Mouse (Mus musculus) midbrain, postnatal 0 days (tissue): Measurements from ENCODE around the gene Plau. TPM values are rescaled to one million over a fixed set of nuclear protein-coding genes. Genes with fewer than 3 reads are reported as not detected.
A peak's percentile ranks its signal among the peaks of the same experiment; 100 is the strongest.

Experiments used
- ATAC-seq: fragments of 200-750 bp; cut with Nextera tagmentation; 2 replicates; pipeline ENCODE4 v1.8.0; 2017; ENCODE audit warnings: moderate number of reproducible peaks, mild to moderate bottlenecking, moderate TSS enrichment, moderate library complexity; ENCODE audit not compliant: low FRiP score
- DNase-seq: peaks from one replicate; pipeline ENCODE4 v3.0.0-alpha.2; 2015; ENCODE audit warnings: low spot score
- H3K27ac ChIP-seq: fragments of 300-500 bp; sonication (generic); 2 replicates; pipeline ENCODE4 v1.5.1; 2014; ENCODE audit warnings: low read depth, mild to moderate bottlenecking, low read length, mixed read lengths
- H3K27me3 ChIP-seq: fragments of 300-500 bp; sonication (generic); 2 replicates; pipeline ENCODE4 v1.6.1; 2014; ENCODE audit warnings: low read length, control low read depth, mixed read lengths; ENCODE audit not compliant: insufficient read depth
- H3K36me3 ChIP-seq: fragments of 300-500 bp; sonication (generic); 2 replicates; pipeline ENCODE4 v1.6.1; 2014; ENCODE audit warnings: low read length, control low read depth, mixed read lengths; ENCODE audit not compliant: insufficient read depth
- H3K4me1 ChIP-seq: fragments of 300-500 bp; sonication (generic); 2 replicates; pipeline ENCODE4 v1.6.1; 2014; ENCODE audit warnings: mild to moderate bottlenecking, control low read depth, antibody characterized with exemption, low read length, mixed read lengths; ENCODE audit not compliant: insufficient read depth
- H3K4me2 ChIP-seq: fragments of 300-500 bp; sonication (generic); 2 replicates; pipeline ENCODE4 v1.6.1; 2014; ENCODE audit warnings: low read depth, mild to moderate bottlenecking, low read length, mixed read lengths; ENCODE audit not compliant: poor library complexity, severe bottlenecking
- H3K4me3 ChIP-seq: fragments of 300-500 bp; sonication (generic); 2 replicates; pipeline ENCODE4 v1.5.1; 2014; ENCODE audit warnings: low read depth, mild to moderate bottlenecking, low read length, moderate library complexity
- H3K9ac ChIP-seq: fragments of 300-500 bp; sonication (generic); replicated peaks from 2 replicates; pipeline ENCODE4 v1.6.1; 2014; ENCODE audit warnings: mild to moderate bottlenecking, low read length, moderate library complexity, mixed read lengths; ENCODE audit not compliant: poor library complexity, severe bottlenecking
- H3K9me3 ChIP-seq: fragments of 300-500 bp; sonication (generic); 2 replicates; pipeline ENCODE4 v1.6.1; 2016; ENCODE audit warnings: low read length, control low read depth
- CTCF ChIP-seq: IDR thresholded peaks from 2 replicates; pipeline ENCODE4 v1.5.1; 2016; ENCODE audit warnings: antibody characterized with exemption, mild to moderate bottlenecking
- WGBS: fragments of 180-500 bp; shearing (Covaris S2); extraction: QIAGEN DNeasy Blood & Tissue Kit; methylation state at CpG from one replicate; pipeline ENCODE4 v1.1.7; 2014; 5-methylcytosine and 5-hydroxymethylcytosine counted together
- polyA plus RNA-seq: library from polyadenylated mRNA; unstranded; fragments of >200 nt; fragmentation: Nextera tagmentation; extraction: Ambion mirVana; gene quantifications from 2 replicates; pipeline ENCODE4 v1.2.1, GENCODE M21; 2015
- total RNA-seq: library from RNA; depleted of rRNA; stranded (reverse); fragments of >200 nt; gene quantifications from 2 replicates; pipeline ENCODE4 v1.2.3, GENCODE M21; 2014

The Plau gene
- total and polyA plus RNA-seq, 2 experiments from 2014 or later, result 0.44 to 0.93 TPM

- ATAC-seq (no peak), DNase-seq (no peak)
- no peak overlapping the region for H3K4me2 ChIP-seq
- no peak overlapping the region for H3K4me3 ChIP-seq
- H3K27ac ChIP-seq, result no peak overlapping the region
- H3K9ac ChIP-seq, result no peak overlapping the region
- H3K4me1 ChIP-seq, result no peaks in the 10 kb centered on the region
- no peaks in the 10 kb centered on the region for H3K9me3 ChIP-seq
- no peak for TF ChIP-seq CTCF
- H3K27me3 ChIP-seq, result peaks cover 3% of the 10 kb centered on the region; the same call in 1 of the 2 replicates
- 82% methylated on average over 3 of the region's 3 CpGs for WGBS
- H3K36me3 ChIP-seq, result no peaks in the 10 kb centered on the region
These were observed 33.6 kb downstream of the Plau start for GRCm38 (mm10) chr14:20870110-20870509.

GRCm38 (mm10) chr14:20871495-20871894, 35.0 kb downstream of the Plau start:
- no peak for DNase-seq
- no peak overlapping the region for H3K4me3 ChIP-seq
- WGBS, result 94% methylated on average over 1 of the region's 1 CpGs

GRCm38 (mm10) chr14:20873307-20873706, 36.8 kb downstream of the Plau start:
- peak; percentile 85 for DNase-seq
- no peak for ATAC-seq
- peak; percentile 97 for TF ChIP-seq CTCF

More at GRCm38 (mm10) chr14:20871495-20871894, 35.0 kb downstream of the Plau start:
- TF ChIP-seq CTCF, result no peak
- Histone ChIP-seq H3K27me3 (peaks cover 3% of the 10 kb centered on the region; the same call in 1 of the 2 replicates), H3K4me2 (no peak overlapping the region), H3K9ac (no peak overlapping the region), H3K4me1 (no peaks in the 10 kb centered on the region), H3K36me3 (no peaks in the 10 kb centered on the region), H3K9me3 (no peaks in the 10 kb centered on the region), H3K27ac (no peak overlapping the region)
- ATAC-seq, result no peak

GRCm38 (mm10) chr14:20873931-20874330, 37.5 kb downstream of the Plau start:
- 48% methylated on average over 6 of the region's 6 CpGs for WGBS
- ATAC-seq (no peak), DNase-seq (no peak)
- H3K27ac ChIP-seq, result no peak overlapping the region
- H3K4me1 ChIP-seq, result no peaks in the 10 kb centered on the region
- H3K9ac ChIP-seq, result no peak overlapping the region
- TF ChIP-seq CTCF, result no peak
- no peak overlapping the region for H3K4me2 ChIP-seq
- H3K9me3 ChIP-seq, result no peaks in the 10 kb centered on the region
- H3K36me3 ChIP-seq, result no peaks in the 10 kb centered on the region
- no peak overlapping the region for H3K4me3 ChIP-seq
- H3K27me3 ChIP-seq, result peaks cover 3% of the 10 kb centered on the region; the same call in 1 of the 2 replicates

More at GRCm38 (mm10) chr14:20873307-20873706, 36.8 kb downstream of the Plau start:
- H3K4me2 ChIP-seq, result no peak overlapping the region
- H3K4me3 ChIP-seq, result no peak overlapping the region
- H3K9me3 ChIP-seq, result no peaks in the 10 kb centered on the region
- no peaks in the 10 kb centered on the region for H3K36me3 ChIP-seq
- peaks cover 3% of the 10 kb centered on the region; the same call in 1 of the 2 replicates for H3K27me3 ChIP-seq
- no peak overlapping the region for H3K9ac ChIP-seq
- H3K27ac ChIP-seq, result no peak overlapping the region
- no peaks in the 10 kb centered on the region for H3K4me1 ChIP-seq
- WGBS, result 2% methylated on average over 8 of the region's 8 CpGs

GRCm38 (mm10) chr14:20884691-20885090, 48.2 kb downstream of the Plau start:
- ATAC-seq (no peak), DNase-seq (no peak)
- Histone ChIP-seq H3K9ac (no peak overlapping the region), H3K4me3 (no peak overlapping the region), H3K4me1 (no peaks in the 10 kb centered on the region), H3K9me3 (no peaks in the 10 kb centered on the region), H3K27ac (no peak overlapping the region), H3K36me3 (no peaks in the 10 kb centered on the region), H3K27me3 (no peaks in the 10 kb centered on the region), H3K4me2 (no peak overlapping the region)
- 88% methylated on average over 5 of the region's 5 CpGs for WGBS
- TF ChIP-seq CTCF, result no peak

- ATAC-seq (no peak), DNase-seq (no peak)
- 31% methylated on average over 10 of the region's 10 CpGs for WGBS
- no peak overlapping the region for H3K9ac ChIP-seq
- H3K9me3 ChIP-seq, result no peaks in the 10 kb centered on the region
- no peak overlapping the region for H3K4me2 ChIP-seq
- no peaks in the 10 kb centered on the region for H3K36me3 ChIP-seq
- TF ChIP-seq CTCF, result no peak
- no peak overlapping the region for H3K4me3 ChIP-seq
- no peak overlapping the region for H3K27ac ChIP-seq
- no peaks in the 10 kb centered on the region for H3K4me1 ChIP-seq
- no peaks in the 10 kb centered on the region for H3K27me3 ChIP-seq
These were observed 48.8 kb downstream of the Plau start for GRCm38 (mm10) chr14:20885091-20885888.
